Mouse (Mus musculus): Measurements from ENCODE around the gene Trim44. TPM values are rescaled to one million over a fixed set of nuclear protein-coding genes. Genes with fewer than 3 reads are reported as not detected.

Gene Trim44
- total RNA-seq, 2 experiments from 2014 or later = 38.6 to 40.6 TPM

- DNase-seq = no peak
- intact Hi-C loops (cut with DNase I) = no loop called here
Measured at GRCm38 (mm10) chr2:102372690-102373089, 34.9 kb downstream of the Trim44 start.

GRCm38 (mm10) chr2:102371332-102371731, 36.3 kb downstream of the Trim44 start:
- intact Hi-C loops (cut with DNase I) = no loop called here
- DNase-seq = no peak

GRCm38 (mm10) chr2:102365983-102366545, 41.6 kb downstream of the Trim44 start:
- no peak for DNase-seq
- intact Hi-C loops (cut with DNase I) = no loop called here

GRCm38 (mm10) chr2:102364565-102365200, 42.9 kb downstream of the Trim44 start:
- intact Hi-C loops (cut with DNase I) = loop anchor here (5.0 kb wide), 1 partner anchor 88 kb away; the partner anchor contains the start of gene Fjx1
- DNase-seq = no peak

DNA sequence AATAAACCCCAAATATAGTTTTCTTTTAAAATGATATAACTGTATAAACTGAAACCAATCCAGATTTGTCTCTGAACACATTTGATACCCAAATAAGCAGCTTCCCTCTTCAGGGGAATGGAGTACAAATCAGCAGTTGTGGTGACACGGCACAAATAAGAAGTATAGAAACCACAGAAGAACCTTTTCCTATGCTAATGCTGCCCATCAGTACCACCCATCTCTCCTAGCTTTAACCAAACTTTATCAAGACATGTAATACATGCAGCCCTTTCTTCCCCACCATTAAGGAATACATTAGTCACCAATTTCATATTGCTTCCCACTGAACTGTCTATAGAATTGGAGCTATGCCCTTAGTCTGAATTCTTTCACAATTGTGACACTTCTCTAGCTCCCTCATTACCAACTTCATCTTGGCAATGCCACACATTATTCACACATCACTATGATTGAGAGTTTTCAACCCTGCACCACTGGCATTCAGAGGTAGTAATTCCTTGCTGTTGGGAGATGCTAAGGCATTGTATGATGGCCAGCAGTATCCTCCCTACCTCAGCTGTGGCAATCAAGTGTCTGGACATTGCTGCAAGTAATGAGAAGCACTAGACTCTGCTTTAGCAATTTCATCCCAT, 44.6 kb downstream of the Trim44 start:
- no peak for DNase-seq
- intact Hi-C loops (cut with DNase I) = loop anchor here (5.0 kb wide), 1 partner anchor 89 kb away; the partner anchor contains the start of gene Fjx1

- no peak for DNase-seq
- intact Hi-C loops (cut with DNase I) = loop anchor here (5.0 kb wide), 1 partner anchor 90 kb away; the partner anchor contains the start of gene Fjx1
Measured at GRCm38 (mm10) chr2:102362266-102362665, 45.4 kb downstream of the Trim44 start.

DNA sequence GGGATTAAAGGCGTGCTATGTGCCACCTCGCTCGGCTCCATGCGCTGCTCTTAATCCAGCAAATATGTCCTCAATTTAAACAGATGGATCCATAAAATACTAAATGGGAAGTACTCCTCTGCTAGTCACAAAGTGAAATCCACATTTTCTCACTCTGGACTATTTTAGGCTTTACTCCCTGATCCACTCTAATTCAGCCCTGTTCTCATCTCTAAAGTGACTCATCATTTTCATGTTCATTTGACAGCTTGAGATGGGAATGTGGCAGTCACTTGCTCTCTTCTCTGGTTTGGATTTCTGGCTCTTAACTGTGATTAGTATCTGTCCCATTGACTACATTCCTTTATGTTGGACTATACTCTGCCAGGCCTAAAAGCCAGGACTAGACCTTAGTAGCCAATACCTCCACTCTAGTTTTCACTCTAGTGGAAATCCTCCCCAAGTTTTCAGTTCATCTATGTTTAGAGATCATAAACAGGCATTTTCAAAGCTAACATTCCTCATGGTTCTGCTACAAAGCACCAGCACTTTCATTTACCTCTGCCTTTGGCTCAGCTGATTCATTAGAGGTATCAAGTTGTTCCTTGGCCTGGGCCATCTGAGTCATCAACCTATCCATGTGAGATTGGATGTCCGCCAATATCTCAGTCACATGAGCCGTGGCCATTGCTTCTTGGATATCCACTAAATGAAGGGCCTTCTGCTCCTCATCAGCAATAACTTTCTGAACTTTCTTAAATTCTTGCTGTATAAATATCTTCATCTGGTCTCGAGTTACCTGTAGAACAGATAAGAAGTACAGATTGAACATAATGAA, 50.5 kb downstream of the Trim44 start:
- no peak for DNase-seq
- intact Hi-C loops (cut with DNase I) = no loop called here

GRCm38 (mm10) chr2:102354076-102354475, 53.6 kb downstream of the Trim44 start:
- intact Hi-C loops (cut with DNase I) = no loop called here
- DNase-seq = no peak

GRCm38 (mm10) chr2:102341429-102341828, 66.2 kb downstream of the Trim44 start:
- DNase-seq = no peak
- intact Hi-C loops (cut with DNase I) = no loop called here

DNA sequence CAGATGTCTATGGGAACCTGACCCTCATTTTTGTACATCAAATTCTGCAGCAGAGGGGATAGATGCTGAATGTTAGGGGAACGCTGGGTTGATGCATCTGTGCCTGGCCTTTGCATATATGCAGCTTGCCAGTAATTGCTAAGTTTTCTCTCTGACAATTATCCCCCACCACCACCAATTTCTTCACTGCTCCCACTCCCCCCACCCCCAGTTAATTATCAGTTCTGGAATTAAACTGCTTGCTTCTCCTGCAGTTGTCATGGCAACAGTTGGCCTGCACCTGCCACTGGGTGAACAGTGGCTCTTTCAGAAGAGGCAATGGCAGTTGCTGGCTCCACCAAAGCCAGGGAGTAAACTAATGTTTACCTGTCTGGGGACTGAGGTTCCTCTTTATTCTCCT, 70.8 kb downstream of the Trim44 start:
- intact Hi-C loops (cut with DNase I) = no loop called here
- no peak for DNase-seq

GRCm38 (mm10) chr2:102331932-102332331, 75.7 kb downstream of the Trim44 start:
- no peak for DNase-seq
- intact Hi-C loops (cut with DNase I) = no loop called here

GRCm38 (mm10) chr2:102331092-102331491, 76.5 kb downstream of the Trim44 start:
- DNase-seq = no peak
- intact Hi-C loops (cut with DNase I) = no loop called here

DNA sequence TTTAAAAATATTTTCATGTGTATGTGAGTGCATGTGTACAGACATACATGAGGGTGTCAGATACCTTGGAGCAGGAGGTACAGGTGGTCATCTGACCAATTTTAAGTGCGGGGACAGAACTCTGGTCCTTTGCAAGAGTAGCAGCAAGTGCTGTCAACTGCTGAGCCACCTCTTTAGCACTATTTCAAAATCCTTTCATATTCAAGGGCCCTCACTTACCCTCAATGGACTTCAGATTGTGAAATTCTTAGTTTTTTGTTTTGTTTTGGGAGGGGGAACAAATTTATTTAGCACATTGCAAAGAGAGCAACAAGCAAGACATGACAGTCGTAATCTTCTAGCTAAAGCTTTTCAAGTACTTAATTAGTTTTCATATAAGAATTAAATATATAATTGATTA, 81.7 kb downstream of the Trim44 start:
- intact Hi-C loops (cut with DNase I) = no loop called here
- DNase-seq = no peak

- no peak for DNase-seq
- intact Hi-C loops (cut with DNase I) = no loop called here
Measured at GRCm38 (mm10) chr2:102324336-102324735, 83.3 kb downstream of the Trim44 start.

- intact Hi-C loops (cut with DNase I) = no loop called here
- DNase-seq = no peak
Measured at GRCm38 (mm10) chr2:102316540-102316939, 91.1 kb downstream of the Trim44 start.

DNA sequence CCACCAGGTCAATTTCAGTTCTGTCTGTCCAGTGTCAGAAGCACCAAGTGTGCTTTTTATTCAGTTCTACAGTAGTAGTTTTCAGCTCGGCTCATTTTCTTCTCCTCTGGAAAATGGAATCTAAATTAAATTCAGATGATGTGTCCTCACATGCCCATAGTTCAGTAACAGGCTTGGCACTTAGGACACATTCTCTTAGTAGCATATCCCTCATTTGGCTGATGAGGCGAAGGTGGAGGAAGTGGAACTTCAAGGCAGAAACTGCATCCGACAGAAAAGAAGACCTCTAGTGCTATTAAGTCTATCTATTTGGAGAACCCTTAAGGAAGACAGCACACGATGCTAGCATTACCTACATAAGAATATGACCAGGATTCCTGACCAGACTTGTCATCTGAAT, 92.5 kb downstream of the Trim44 start:
- intact Hi-C loops (cut with DNase I) = no loop called here
- no peak for DNase-seq

- intact Hi-C loops (cut with DNase I) = no loop called here
Measured at GRCm38 (mm10) chr2:102314610-102315009, 93.0 kb downstream of the Trim44 start.

DNA sequence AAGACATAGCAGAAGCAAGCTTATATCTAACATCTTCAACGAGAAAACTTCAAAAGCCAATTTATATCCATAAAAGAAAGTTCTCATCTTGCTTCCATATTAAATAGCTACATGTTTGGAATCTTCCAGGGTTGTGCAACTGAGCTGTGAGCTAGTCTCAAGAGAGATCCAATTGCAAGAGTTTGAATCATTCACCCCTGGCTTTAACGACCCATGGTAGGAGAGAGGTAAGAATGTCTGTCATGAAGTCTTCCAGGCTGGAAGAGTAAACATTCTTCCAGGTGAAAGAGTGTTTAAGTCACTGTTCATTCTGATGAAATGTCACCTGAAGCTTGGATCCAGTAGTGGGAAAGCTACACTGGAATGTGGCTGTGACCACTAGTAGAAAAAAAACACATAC, 93.6 kb downstream of the Trim44 start:
- intact Hi-C loops (cut with DNase I) = no loop called here
- no peak for DNase-seq

More at GRCm38 (mm10) chr2:102314610-102315009, 93.0 kb downstream of the Trim44 start:
- no peak for DNase-seq

DNA sequence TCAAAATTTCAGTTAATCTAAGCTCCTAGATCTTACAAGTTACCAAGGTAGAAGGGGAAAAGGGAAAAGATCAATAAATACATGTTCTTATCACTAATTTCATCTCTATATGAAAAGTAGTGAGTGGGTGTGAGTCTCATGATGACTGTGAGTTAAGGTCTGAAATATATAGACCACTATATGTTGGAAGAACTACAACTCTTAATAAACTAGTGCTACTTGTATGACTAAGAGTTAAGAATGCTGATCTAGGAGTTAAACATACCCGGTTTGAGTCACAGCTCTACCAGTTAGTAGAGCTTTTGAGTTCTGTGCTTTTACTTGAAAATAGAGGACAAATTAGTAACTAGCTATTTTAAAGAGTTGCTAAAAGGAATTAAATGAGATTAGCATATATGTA, 94.7 kb downstream of the Trim44 start:
- intact Hi-C loops (cut with DNase I) = no loop called here
- no peak for DNase-seq

- DNase-seq = no peak
Measured at GRCm38 (mm10) chr2:102303274-102303673, 104.4 kb downstream of the Trim44 start.

GRCm38 (mm10) chr2:102302532-102302931, 105.1 kb downstream of the Trim44 start:
- DNase-seq = no peak
- intact Hi-C loops (cut with DNase I) = no loop called here

More at GRCm38 (mm10) chr2:102303274-102303673, 104.4 kb downstream of the Trim44 start:
- intact Hi-C loops (cut with DNase I) = no loop called here

Measured in heart, postnatal 10 days (tissue).